Comparison of ENCODE assay signal across 12 mouse cellular contexts in the genomic region with DNA sequence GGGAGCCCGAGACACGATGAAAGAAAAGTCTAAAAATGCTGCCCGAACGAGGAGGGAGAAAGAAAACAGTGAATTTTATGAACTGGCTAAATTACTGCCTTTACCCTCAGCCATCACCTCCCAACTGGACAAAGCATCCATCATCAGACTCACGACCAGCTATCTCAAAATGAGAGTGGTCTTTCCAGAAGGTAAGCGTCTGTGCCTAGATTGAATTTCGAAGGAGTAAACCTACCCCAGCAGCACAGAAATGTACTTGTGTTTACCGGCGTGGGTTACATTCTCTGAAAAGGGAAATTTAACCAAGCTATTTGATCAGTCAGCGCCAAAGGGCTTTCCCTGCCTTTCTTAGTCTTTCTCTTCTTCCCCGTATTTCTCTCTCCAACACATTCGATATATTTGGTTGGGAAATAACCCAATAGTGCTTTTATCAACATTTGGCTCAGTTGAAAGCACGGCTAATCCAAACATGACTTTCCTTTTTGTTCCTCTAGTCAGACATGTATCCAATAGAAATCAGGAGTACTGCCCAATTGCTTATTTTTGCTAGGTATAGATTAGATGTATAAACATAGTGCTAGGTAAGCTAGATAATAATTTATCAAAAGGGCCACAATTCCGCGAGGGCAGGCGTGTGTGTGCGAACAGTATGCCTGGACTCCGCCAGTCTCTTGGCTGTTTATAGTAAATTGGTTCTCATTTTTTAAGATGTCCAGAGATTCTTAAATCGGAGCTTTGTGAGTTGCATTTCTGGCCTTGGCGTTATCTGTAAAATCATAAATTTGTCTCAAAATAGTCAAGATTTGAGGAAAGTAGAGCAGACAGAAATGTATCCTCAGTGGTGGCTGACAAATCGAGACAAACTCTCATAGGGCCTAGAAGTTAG. TPM values are rescaled to one million over a fixed set of nuclear protein-coding genes. Genes with fewer than 3 reads are reported as not detected.
DNase-seq lines count a peak whose midpoint lies in the region; ATAC-seq lines count a peak whose summit lies in the region.
"Had no signal": no experiment of that assay in that cellular context is flagged by ENCODE, and none has a peak within 500 bp of the region (broad histone marks: within the 10 kb centered on the region; RNA-seq: fewer than 3 reads in every experiment).

No protein-coding gene starts in this region.

- DNase-seq in forebrain, embryonic 11.5 days (ENCODE audit: low spot score) = peak; percentile 52
- peak; percentile 56 for DNase-seq in neural tube, embryonic 10.5 days (ENCODE audit: extremely low spot score, low spot score)
- DNase-seq in limb, embryonic 10.5 days (ENCODE audit: low spot score) = peak; percentile 47
- no peak for DNase-seq in layer of hippocampus, adult 11-12 months (ENCODE audit: low spot score)
- no peak for DNase-seq in adipocyte (ENCODE audit: low spot score)
- DNase-seq: cerebellum, postnatal 36 days had no signal

- H3K4me1 ChIP-seq in forebrain, embryonic 11.5 days (replicated peaks; ENCODE audit: control insufficient read depth, insufficient read depth, low read length) = peaks cover 26% of the 10 kb centered on the region
- H3K4me1 ChIP-seq in forebrain, embryonic 15.5 days = peaks cover 26% of the 10 kb centered on the region
- peaks cover 22% of the 10 kb centered on the region for H3K4me1 ChIP-seq in neural tube, embryonic 15.5 days
- H3K4me1 ChIP-seq in limb, embryonic 10.5 days = peaks cover 33% of the 10 kb centered on the region
- H3K4me1 ChIP-seq in stomach, embryonic 15.5 days = peaks cover 22% of the 10 kb centered on the region; the same call in 1 of the 2 replicates

- ATAC-seq in forebrain, embryonic 11.5 days (replicated peaks; ENCODE audit: low FRiP score) = no peak
- ATAC-seq in forebrain, embryonic 15.5 days (replicated peaks) = no peak
- ATAC-seq in neural tube, embryonic 15.5 days (ENCODE audit: low FRiP score) = no peak
- ATAC-seq in stomach, embryonic 15.5 days (ENCODE audit: insufficient read depth, low FRiP score, low read depth) = no peak

- WGBS in forebrain, embryonic 11.5 days = 4% methylated on average over 21 of the region's 21 CpGs
- 4% methylated on average over 21 of the region's 21 CpGs for WGBS in forebrain, embryonic 15.5 days
- 5% methylated on average over 21 of the region's 21 CpGs for WGBS in neural tube, embryonic 15.5 days
- 4% methylated on average over 21 of the region's 21 CpGs for WGBS in limb, embryonic 10.5 days
- WGBS in stomach, embryonic 15.5 days = 6% methylated on average over 21 of the region's 21 CpGs

- peak overlapping the region; percentile 3; the same call in 1 of the 2 replicates for H3K4me3 ChIP-seq in forebrain, embryonic 11.5 days (ENCODE audit: low read depth, low read length)
- H3K4me3 ChIP-seq in forebrain, embryonic 15.5 days = no peak overlapping the region
- no peak overlapping the region for H3K4me3 ChIP-seq in neural tube, embryonic 15.5 days (replicated peaks)
- no peak overlapping the region for H3K4me3 ChIP-seq in limb, embryonic 10.5 days
- peak overlapping the region; percentile 48; the same call in 1 of the 2 replicates for H3K4me3 ChIP-seq in stomach, embryonic 15.5 days (replicated peaks)

- no peak overlapping the region for H3K4me2 ChIP-seq in forebrain, embryonic 11.5 days (ENCODE audit: low read depth, low read length, severe bottlenecking)
- no peak overlapping the region for H3K4me2 ChIP-seq in forebrain, embryonic 15.5 days (replicated peaks)
- no peak overlapping the region for H3K4me2 ChIP-seq in neural tube, embryonic 15.5 days
- H3K4me2 ChIP-seq in stomach, embryonic 15.5 days = peak overlapping the region; percentile 83; the same call in 1 of the 2 replicates
- H3K4me2 ChIP-seq: heart, embryonic 11.5 days; hindbrain, embryonic 15.5 days had no signal

- no peaks in the 10 kb centered on the region for H3K9me3 ChIP-seq in forebrain, embryonic 11.5 days (ENCODE audit: control insufficient read depth, low read length)
- no peaks in the 10 kb centered on the region for H3K9me3 ChIP-seq in forebrain, embryonic 15.5 days
- H3K9me3 ChIP-seq in neural tube, embryonic 15.5 days (replicated peaks) = no peaks in the 10 kb centered on the region
- no peaks in the 10 kb centered on the region for H3K9me3 ChIP-seq in limb, embryonic 10.5 days (replicated peaks)
- H3K9me3 ChIP-seq in stomach, embryonic 15.5 days = no peaks in the 10 kb centered on the region
- H3K9me3 ChIP-seq: hindbrain, embryonic 15.5 days had no signal

- no peak overlapping the region for H3K27ac ChIP-seq in forebrain, embryonic 11.5 days (ENCODE audit: low read depth, low read length)
- no peak overlapping the region for H3K27ac ChIP-seq in forebrain, embryonic 15.5 days (replicated peaks)
- no peak overlapping the region for H3K27ac ChIP-seq in neural tube, embryonic 15.5 days (replicated peaks)
- H3K27ac ChIP-seq in limb, embryonic 10.5 days = no peak overlapping the region
- H3K27ac ChIP-seq in stomach, embryonic 15.5 days = no peak overlapping the region
- H3K27ac ChIP-seq: hindbrain, embryonic 15.5 days had no signal

- no peaks in the 10 kb centered on the region for H3K36me3 ChIP-seq in forebrain, embryonic 11.5 days (ENCODE audit: control insufficient read depth, insufficient read depth, low read length)
- no peaks in the 10 kb centered on the region for H3K36me3 ChIP-seq in forebrain, embryonic 15.5 days
- H3K36me3 ChIP-seq in neural tube, embryonic 15.5 days = no peaks in the 10 kb centered on the region
- H3K36me3 ChIP-seq in limb, embryonic 10.5 days = no peaks in the 10 kb centered on the region
- H3K36me3 ChIP-seq in stomach, embryonic 15.5 days = no peaks in the 10 kb centered on the region
- H3K36me3 ChIP-seq: hindbrain, embryonic 15.5 days had no signal

- peaks cover 71% of the 10 kb centered on the region for H3K27me3 ChIP-seq in forebrain, embryonic 11.5 days (ENCODE audit: control insufficient read depth, insufficient read depth, low read length)
- H3K27me3 ChIP-seq in forebrain, embryonic 15.5 days = peaks cover 75% of the 10 kb centered on the region
- peaks cover 86% of the 10 kb centered on the region for H3K27me3 ChIP-seq in neural tube, embryonic 15.5 days (replicated peaks)
- H3K27me3 ChIP-seq in limb, embryonic 10.5 days (ENCODE audit: low read depth, poor library complexity, severe bottlenecking) = peaks cover 100% of the 10 kb centered on the region
- H3K27me3 ChIP-seq in stomach, embryonic 15.5 days (replicated peaks) = peaks cover 76% of the 10 kb centered on the region

- H3K9ac ChIP-seq in forebrain, embryonic 11.5 days (ENCODE audit: low read length) = no peak overlapping the region
- H3K9ac ChIP-seq in forebrain, embryonic 15.5 days (replicated peaks) = no peak overlapping the region
- H3K9ac ChIP-seq in neural tube, embryonic 15.5 days (replicated peaks) = no peak overlapping the region
- no peak overlapping the region for H3K9ac ChIP-seq in stomach, embryonic 15.5 days
- H3K9ac ChIP-seq: hindbrain, embryonic 15.5 days had no signal

RNA-seq across cellular contexts. Expression of a gene that starts 1.6 kb away (rescaled TPM):
- 4.3 and 4.8 TPM in 2 replicates for polyA plus RNA-seq in forebrain, embryonic 11.5 days (2014; fragmentation: Nextera tagmentation; extraction: Ambion mirVana)
- 0.64 and 1.8 TPM in 2 replicates for polyA plus RNA-seq in forebrain, embryonic 15.5 days (2015; fragmentation: Nextera tagmentation; extraction: Ambion mirVana)
- polyA plus RNA-seq in neural tube, embryonic 15.5 days (2015; fragmentation: Nextera tagmentation; extraction: Ambion mirVana) = 0.37 and 0.61 TPM in 2 replicates
- 0.65 and 0.74 TPM in 2 replicates for polyA plus RNA-seq in limb, embryonic 10.5 days (2016; fragmentation: Nextera tagmentation; extraction: Ambion mirVana)
- polyA plus RNA-seq in stomach, embryonic 15.5 days (2015; fragmentation: Nextera tagmentation; extraction: Ambion mirVana) = 0.23 and 0.61 TPM in 2 replicates
- polyA plus RNA-seq: lung, embryonic 16.5 days had no signal

Comparison
In these comparisons a context has a peak if more than half of its experiments do, and no peak if none do; other contexts are left out.
1. H3K4me3 ChIP-seq: peak in forebrain, embryonic 11.5 days (single experiment) and stomach, embryonic 15.5 days (single experiment); none in forebrain, embryonic 15.5 days (single experiment), neural tube, embryonic 15.5 days (single experiment) and limb, embryonic 10.5 days (single experiment).
2. DNase-seq: peak in forebrain, embryonic 11.5 days (single experiment), neural tube, embryonic 10.5 days (single experiment) and limb, embryonic 10.5 days (single experiment); none in layer of hippocampus, adult 11-12 months (single experiment) and adipocyte (single experiment).